Mouse (Mus musculus) kidney, adult 8-10 months (tissue): ENCODE measurements at regions not wholly inside any gene's neighbourhood (a gene's known extent, or its start where the extent isn't known, plus 50 kb on each side); places are given as distances from the start of the nearest gene placed in this dataset.
A peak's percentile ranks its signal among the peaks of the same experiment; 100 is the strongest.

Source experiments
- DNase-seq, 2 experiments: peaks; one replicate each; pipeline ENCODE4 v3.0.0; 2022

GRCm38 (mm10) chr15:87290987-87291529 lies 253.0 kb upstream of the Fam19a5 start:
- no peak for DNase-seq

GRCm38 (mm10) chr15:87319896-87320295 lies 224.2 kb upstream of the Fam19a5 start:
- DNase-seq, result no peak

- peak; percentile 29 to 63 for DNase-seq
Observed at GRCm38 (mm10) chr15:87321067-87321985, 222.8 kb upstream of the Fam19a5 start.

- no peak for DNase-seq
Observed at GRCm38 (mm10) chr15:87325389-87325788, 218.7 kb upstream of the Fam19a5 start.

- peak; percentile 21 to 61 for DNase-seq
Observed at GRCm38 (mm10) chr15:87326281-87326680, 217.8 kb upstream of the Fam19a5 start.

GRCm38 (mm10) chr15:87332441-87332840 lies 211.7 kb upstream of the Fam19a5 start:
- DNase-seq, result no peak

GRCm38 (mm10) chr15:87333527-87333926 lies 210.6 kb upstream of the Fam19a5 start:
- DNase-seq, result no peak

- DNase-seq, result no peak
Observed at GRCm38 (mm10) chr15:87334430-87334829, 209.7 kb upstream of the Fam19a5 start.

GRCm38 (mm10) chr15:87335324-87335723 lies 208.8 kb upstream of the Fam19a5 start:
- no peak for DNase-seq

GRCm38 (mm10) chr15:87335737-87336136 lies 208.4 kb upstream of the Fam19a5 start:
- no peak for DNase-seq

GRCm38 (mm10) chr15:87339904-87340303 lies 204.2 kb upstream of the Fam19a5 start:
- DNase-seq, result no peak

- DNase-seq, result no peak
Observed at GRCm38 (mm10) chr15:87342656-87343055, 201.4 kb upstream of the Fam19a5 start.

GRCm38 (mm10) chr15:87345826-87346225 lies 198.3 kb upstream of the Fam19a5 start:
- DNase-seq, result peak; percentile 58 to 66

GRCm38 (mm10) chr15:87349533-87350247 lies 194.4 kb upstream of the Fam19a5 start:
- DNase-seq, result no peak

- no peak for DNase-seq
Observed at GRCm38 (mm10) chr15:87352812-87353211, 191.3 kb upstream of the Fam19a5 start.

- DNase-seq, result no peak
Observed at GRCm38 (mm10) chr15:87353886-87354285, 190.2 kb upstream of the Fam19a5 start.

- DNase-seq, result no peak
Observed at GRCm38 (mm10) chr15:87360457-87360856, 183.6 kb upstream of the Fam19a5 start.

GRCm38 (mm10) chr15:87365712-87366361 lies 178.3 kb upstream of the Fam19a5 start:
- DNase-seq, result peak in 1 of 2 experiments; percentile 39

GRCm38 (mm10) chr15:87367381-87367780 lies 176.7 kb upstream of the Fam19a5 start:
- peak in 1 of 2 experiments; percentile 37 for DNase-seq

GRCm38 (mm10) chr15:87369381-87369780 lies 174.7 kb upstream of the Fam19a5 start:
- DNase-seq, result no peak

- DNase-seq, result no peak
Observed at GRCm38 (mm10) chr15:87369836-87370235, 174.3 kb upstream of the Fam19a5 start.

GRCm38 (mm10) chr15:87370761-87371160 lies 173.3 kb upstream of the Fam19a5 start:
- no peak for DNase-seq

- no peak for DNase-seq
Observed at GRCm38 (mm10) chr15:87374670-87375069, 169.4 kb upstream of the Fam19a5 start.
